Mouse (Mus musculus) frontal cortex, adult 2 months (tissue): ENCODE data around the gene Arhgap18. TPM values are rescaled to one million over a fixed set of nuclear protein-coding genes. Genes with fewer than 3 reads are reported as not detected.
A peak's percentile ranks its signal among the peaks of the same experiment; 100 is the strongest.

ENCODE experiments used
- DNase-seq, 2 experiments: peaks; one replicate each; pipeline ENCODE4 v3.0.0; 2022; ENCODE audit warnings: low spot score in 1 of 2; ENCODE audit errors: extremely low spot score in 1 of 2
- polyA plus RNA-seq: library from polyadenylated mRNA; depleted of rRNA; stranded (reverse); fragments of >200 nt; gene quantifications from 2 replicates; pipeline ENCODE4 v1.2.3, GENCODE M21; 2012

Gene Arhgap18
- polyA plus RNA-seq, 1 experiment = 5.7 TPM

GRCm38 (mm10) chr10:26774266-26774665, 21.0 kb downstream of the Arhgap18 start:
- DNase-seq = no peak

DNA sequence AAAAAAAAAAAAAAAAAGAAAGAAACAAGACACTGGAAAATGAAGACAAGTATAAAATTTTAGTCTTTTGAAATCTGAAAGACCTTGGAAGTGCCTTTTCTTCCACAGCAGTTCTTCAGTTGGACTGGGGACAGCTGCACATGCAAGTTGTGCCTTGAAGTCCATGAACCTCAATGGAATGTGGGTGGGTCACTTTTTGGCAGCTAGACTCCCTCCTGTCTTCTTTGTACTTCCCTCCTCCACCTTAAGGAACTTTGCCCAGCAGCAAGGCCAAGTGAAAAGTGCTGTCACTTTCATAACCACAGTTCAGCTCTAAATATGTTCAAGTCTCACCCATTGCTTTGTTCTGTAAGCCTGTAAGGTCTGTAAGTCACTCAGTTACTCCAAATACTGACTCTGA, 23.2 kb downstream of the Arhgap18 start:
- no peak for DNase-seq

DNA sequence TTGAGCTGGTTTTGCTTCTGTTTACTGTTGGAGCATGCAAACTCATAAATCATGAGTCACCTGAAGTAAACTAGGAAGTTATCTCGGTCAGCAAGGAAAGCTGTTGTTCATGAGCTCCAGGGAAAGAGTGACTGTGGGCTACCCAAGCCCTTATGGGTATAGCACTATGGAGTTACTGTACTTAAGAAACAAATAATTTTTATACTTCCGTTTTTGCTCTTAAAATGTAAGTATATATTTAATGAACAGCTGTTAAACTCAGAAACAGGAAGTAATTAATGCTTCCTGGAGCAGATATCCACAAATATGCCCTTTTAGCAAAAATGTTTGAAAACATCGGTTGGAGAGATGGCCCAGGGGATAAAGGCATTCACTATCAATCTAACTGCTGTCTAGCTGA, 27.4 kb downstream of the Arhgap18 start:
- no peak for DNase-seq

GRCm38 (mm10) chr10:26789680-26790079, 36.5 kb downstream of the Arhgap18 start:
- DNase-seq = no peak

DNA sequence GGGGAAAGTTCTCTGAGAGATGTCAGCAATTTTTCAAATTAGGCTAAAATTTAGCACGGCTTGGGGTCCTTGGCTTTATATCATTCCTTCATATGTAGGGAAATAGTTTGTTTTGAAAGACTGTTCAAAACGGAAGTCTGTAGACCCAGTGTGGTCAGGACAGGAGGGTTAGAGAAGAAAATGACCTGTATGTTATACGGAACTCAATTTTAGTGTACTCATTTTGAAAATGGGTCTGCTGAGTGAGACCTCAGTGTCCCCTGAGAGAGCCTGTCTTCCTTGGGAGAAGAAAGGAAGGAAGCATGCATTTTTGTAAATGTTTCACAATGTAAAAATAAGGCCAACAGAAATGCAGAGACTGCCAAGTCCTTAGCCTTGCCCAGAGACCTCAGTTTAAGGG, 38.6 kb downstream of the Arhgap18 start:
- no peak for DNase-seq

DNA sequence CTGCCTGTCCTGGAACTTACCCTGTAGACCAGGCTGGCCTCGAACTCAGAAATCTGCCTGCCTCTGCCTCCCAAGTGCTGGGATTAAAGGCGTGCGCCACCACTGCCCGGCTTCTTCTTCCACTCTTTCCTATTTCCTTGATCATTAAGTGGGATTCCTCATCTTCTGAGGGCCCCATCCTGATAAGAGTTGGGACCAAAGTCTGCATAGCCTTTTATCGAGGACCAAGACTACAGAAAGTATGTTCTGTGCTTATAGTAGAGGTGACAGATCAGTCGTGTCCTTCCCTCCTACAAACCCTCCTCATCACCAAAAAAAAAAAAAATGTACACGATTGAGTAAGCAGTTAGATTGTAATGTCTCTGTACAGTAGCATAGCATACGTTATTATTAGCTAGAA, 39.8 kb downstream of the Arhgap18 start:
- no peak for DNase-seq

DNA sequence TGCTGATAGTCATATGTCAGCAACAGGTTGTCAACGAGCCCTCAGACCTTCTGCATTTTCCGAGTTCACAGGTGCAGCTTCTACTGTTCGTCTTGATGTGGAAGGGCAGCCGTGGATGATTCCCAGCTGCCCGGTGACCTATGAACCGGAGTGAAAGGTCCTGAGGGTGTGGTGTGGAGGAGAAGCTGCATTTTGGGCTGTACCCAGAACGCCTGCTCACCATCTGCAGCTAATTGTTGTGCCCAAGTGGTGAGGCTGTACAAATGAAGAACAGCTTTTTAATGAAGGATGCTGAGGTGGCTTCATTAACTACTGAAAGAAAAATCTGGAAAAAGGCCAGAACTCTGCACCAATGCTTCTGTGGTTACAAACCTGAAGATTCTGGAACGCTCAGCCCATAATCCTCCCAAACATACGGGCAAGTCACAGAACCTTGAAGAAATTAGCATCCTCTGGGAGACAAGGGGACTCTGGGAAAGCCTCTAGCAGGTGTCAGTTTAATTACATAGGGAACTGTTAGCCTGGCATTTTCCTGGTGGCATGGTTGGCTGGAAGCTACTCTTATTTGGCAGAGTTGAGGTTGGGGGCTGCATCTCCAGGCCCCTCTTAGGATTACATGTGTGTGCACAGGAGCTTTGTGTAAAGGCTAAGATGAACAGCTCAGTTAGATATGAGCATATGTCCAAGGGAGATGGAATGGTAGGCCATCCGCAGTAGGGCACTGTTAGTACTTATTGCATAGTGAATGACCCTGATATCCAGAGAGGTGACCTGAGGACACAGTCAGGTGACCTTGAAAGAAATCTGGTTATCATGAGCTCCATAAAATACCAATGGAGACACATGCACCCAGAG, 43.4 kb downstream of the Arhgap18 start:
- no peak for DNase-seq

- no peak for DNase-seq
These were observed 44.1 kb downstream of the Arhgap18 start for GRCm38 (mm10) chr10:26797287-26797672.

DNA sequence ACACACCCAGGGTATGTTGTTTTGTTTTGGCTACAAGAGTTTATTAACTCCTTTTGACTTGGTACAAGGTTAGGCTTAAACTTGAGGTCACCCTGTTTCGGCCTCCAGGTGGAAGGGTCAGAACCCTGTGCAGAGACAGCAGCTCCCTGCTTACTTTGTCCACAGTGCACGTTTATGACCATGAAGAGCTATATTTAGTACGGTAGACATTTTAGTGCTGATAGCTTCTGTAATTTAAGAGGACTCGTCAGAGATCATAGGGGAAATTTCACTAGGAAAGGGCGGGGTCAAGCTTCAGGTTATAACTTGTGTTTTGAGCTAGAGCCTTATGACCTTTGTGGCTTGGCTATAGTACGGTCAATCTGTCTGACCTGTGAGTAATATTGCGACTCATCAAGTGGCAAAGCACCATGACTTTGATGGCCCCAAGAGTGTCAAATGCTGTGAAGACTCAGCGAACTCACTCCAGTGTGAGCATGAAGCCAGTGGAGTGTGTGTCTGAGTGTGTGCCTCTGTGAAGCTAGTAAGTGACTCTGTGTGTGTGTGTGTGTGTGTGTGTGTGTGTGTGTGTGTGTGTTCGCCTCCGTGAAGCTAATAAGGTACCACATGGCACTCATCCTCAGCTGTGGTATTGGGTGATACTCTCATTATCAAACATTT, 45.7 kb downstream of the Arhgap18 start:
- no peak for DNase-seq

GRCm38 (mm10) chr10:26799562-26800051, 46.4 kb downstream of the Arhgap18 start:
- no peak for DNase-seq

GRCm38 (mm10) chr10:26804351-26804983, 51.2 kb downstream of the Arhgap18 start:
- DNase-seq = no peak

GRCm38 (mm10) chr10:26805007-26805406, 51.8 kb downstream of the Arhgap18 start:
- no peak for DNase-seq

GRCm38 (mm10) chr10:26806092-26806491, 52.9 kb downstream of the Arhgap18 start:
- DNase-seq = no peak

GRCm38 (mm10) chr10:26810059-26810458, 56.8 kb downstream of the Arhgap18 start:
- no peak for DNase-seq

DNA sequence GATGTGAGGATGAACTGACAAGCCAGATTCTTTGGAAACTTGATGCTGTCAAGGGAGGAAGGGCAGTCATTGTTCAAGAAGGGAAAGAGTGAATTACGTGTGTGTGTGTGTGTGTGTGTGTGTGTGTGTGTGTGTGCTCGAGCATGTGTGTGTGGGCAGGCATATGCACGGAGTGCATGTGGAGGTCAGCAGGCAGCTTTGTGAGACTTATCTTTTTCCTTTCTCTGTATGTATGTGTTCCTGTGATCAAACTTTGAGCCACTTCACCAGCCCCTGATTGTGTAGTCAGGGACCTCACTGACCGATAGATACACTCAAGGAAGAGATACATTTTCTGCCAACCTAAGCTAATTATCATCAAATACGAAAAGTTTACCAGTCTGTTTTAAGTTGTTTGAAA, 57.6 kb downstream of the Arhgap18 start:
- DNase-seq = no peak

DNA sequence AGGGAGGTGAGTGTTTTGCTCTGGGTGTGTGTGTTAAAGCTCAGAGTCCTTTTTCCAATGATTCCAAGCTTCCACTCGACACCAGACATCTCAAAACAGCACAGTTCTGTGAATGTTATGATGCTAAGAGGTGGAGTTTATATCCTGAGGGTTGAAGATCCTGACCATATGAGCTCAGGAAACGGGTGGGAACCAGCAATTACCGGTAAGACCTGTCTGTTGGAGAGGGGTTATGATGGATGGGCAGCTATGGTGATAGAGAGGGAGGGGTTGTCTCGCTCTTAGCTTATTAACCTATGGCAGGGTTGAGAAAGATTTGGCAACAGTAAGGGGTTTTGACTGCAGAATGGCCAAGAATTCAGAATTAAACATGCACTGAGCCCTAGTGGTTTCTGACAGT, 58.1 kb downstream of the Arhgap18 start:
- no peak for DNase-seq

- peak; percentile 55 to 86 for DNase-seq
These were observed 62.4 kb downstream of the Arhgap18 start for GRCm38 (mm10) chr10:26815646-26816045.

GRCm38 (mm10) chr10:26820326-26820725, 67.1 kb downstream of the Arhgap18 start:
- DNase-seq = no peak

DNA sequence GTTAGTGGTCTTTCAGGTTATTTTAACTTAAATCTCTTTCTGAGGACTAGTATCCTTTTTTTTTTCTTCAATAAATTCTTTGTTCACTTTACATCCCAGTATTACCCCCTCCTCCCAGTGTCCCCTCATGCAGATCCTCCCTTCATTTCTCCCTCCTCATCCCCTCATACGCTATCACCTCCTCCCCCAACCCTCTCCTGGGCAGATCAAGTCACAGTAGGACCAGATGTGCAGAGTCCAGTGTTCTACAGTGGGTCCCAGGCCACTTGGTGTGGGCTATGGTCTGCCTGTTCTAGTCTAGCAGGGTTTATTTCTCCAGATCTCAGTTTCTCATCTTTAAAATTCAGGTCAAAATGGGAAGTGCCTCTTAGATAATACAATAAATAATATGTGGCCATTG, 67.7 kb downstream of the Arhgap18 start:
- no peak for DNase-seq

DNA sequence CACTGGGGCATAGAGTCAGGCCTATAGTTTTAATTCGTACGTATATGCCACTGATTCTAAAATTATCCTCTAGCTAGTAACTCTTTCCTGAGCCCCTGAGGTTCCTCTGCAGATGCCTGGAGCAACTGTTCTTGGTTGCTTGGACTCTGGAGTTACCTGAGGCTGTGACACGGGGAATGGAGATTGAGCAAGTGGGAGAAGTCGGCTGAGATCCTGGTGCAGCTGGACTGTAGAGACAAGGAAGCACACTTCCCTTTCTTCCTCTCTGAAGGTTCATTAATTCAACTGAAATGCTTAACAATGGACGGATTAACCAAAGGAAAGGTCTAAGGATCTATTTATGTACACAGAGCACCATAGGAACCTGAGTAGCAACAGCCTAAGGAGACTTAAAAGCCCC, 70.8 kb downstream of the Arhgap18 start:
- DNase-seq = no peak

- DNase-seq = peak; percentile 4 to 39
These were observed 72.1 kb downstream of the Arhgap18 start for GRCm38 (mm10) chr10:26825246-26825889.
